Mouse (Mus musculus) megakaryocyte progenitor cell, adult 5-6 weeks (primary cell): ENCODE results near the gene Btbd11. TPM values are rescaled to one million over a fixed set of nuclear protein-coding genes. Genes with fewer than 3 reads are reported as not detected.
A peak's percentile ranks its signal among the peaks of the same experiment; 100 is the strongest.

Source experiments
- ATAC-seq: replicated peaks from 2 replicates; pipeline ENCODE4 v1.8.0; 2016; ENCODE audit warnings: mild to moderate bottlenecking, moderate TSS enrichment, inconsistent platforms; ENCODE audit not compliant: poor library complexity
- total RNA-seq, 2 experiments: library from RNA; stranded (forward) in 1 of 2; stranded (reverse) in 1 of 2; fragments of 157-497, 149-512 nt in 1 of 2; fragments of 200-1000 nt in 1 of 2; gene quantifications; 2 replicates each; pipeline versions ENCODE4 v1.2.3 to v1.2.4; 2015 to 2017

Btbd11 gene
- total RNA-seq, 2 experiments from 2014 or later: 1.6 to 2.7 TPM

DNA sequence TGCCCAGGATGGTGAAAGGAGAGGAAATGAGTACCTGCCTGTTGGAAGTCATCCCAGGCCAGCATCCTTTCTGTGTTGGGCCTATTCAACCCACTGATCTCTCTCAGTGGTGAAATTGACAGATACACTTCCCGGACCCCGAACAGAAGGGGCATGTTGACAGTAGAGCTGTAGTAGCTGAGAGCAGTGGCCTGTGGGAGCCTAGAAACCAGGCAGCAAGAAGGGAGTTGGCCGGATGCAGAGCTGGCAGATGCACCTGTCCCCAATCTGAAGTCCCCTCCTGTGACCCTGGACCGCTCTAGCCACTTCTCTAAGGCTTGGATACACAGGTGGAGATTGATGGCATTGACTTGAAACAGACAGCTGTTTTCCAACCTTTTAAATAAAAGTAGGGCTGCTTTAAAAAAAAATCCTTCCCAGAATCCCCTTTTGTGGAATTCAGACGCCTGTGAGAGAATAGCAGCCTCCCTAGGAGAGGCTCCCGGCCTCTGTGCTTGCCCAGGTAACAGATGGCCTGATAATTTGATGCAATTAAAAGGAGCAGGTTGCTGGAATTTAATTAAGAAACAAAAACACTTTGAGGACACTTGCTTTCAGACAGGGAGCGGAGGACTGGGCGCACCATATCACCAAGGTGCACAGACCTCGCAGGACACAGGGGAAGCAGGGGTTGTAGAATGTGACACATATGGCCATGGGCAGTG lies 89.2 kb downstream of the Btbd11 start:
- no peak for ATAC-seq

DNA sequence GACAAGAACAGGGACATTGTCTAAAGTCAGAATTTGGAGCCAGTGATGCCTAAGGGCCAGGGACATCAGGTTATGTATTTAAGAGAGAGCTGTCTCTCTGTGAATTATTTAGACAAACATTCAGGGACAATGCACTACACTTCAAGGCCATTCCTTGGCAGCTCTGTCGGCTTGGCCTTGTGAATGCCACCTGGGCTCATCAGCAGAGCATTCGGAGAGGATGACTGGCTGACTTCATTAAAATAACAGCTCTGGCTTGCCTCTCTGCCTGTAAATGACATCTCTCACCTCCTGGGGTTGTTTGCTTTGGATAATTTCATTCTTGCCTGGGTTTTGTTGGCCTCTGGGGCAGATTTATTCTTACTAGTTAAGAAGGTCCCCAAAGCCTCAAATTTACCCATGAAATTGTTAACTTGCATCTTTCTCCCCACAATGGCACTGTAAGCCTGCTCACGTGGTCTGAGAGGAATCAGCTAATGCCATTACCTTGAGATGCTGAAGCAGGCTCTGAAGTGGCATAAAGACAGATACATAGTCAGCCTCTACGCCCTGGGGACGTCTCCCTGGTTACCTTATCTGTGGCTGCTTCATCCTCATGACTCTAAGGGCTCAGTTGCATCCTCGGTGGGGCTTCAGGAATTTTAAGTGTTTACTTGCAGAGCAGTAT lies 93.5 kb downstream of the Btbd11 start:
- ATAC-seq: no peak

DNA sequence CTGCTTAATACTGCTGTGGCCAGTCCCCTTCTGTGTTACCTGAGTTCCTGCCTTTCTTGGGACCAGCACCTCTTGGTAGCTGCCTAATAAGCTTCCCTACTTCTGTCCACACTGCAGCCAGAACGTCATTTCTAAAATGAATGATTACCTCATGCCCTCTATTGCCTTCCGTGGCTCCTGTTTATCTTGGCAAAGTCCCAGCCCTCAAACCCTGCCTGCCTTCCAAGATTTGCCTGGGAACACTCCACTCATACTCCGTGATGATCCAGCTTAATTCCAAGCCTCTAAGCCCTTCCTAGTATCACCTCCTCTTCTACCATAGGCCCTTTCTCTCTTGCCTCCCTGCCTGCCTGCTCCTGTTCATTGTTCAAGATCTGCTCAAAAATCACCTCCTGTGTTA lies 94.5 kb downstream of the Btbd11 start:
- ATAC-seq: no peak

DNA sequence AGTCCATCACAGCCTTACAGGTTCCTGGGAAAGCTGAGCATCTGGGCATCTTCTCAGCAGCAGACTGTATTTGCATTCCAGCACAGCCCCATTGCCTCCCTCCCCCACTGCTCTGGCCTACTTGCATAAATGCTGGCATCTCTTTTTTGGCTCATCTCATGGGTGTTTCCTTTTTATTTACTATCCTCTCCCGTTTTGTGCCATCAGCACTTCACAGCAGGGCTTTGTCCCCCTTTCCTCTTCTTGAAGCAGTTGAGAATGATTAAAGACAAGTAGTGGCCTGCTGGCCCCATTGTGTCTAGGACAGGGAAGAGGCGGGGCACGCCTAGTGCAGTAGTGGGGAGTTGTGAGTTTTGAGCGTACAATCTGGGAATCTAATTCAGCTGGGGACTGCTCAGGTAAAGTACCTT lies 95.5 kb downstream of the Btbd11 start:
- ATAC-seq: no peak

DNA sequence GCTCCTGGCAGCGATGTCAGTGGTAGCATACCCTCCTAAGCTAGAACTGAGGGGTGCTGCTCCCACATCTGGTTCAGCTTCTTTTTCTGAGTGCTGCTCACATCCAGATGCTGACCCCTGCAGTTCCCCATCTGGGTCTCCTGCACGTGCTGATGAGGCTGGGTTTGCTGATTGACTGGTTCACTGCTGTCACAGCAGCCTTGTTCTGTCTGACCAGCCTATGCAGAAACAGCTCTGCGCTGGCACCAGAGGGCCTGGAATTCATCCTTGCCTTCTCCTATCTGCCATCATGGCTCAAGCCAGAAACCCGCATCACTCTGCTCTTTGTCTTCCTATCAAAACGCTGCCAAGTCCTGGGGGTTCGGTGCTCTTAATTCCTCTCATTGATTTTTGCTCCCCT lies 95.9 kb downstream of the Btbd11 start:
- ATAC-seq: no peak

DNA sequence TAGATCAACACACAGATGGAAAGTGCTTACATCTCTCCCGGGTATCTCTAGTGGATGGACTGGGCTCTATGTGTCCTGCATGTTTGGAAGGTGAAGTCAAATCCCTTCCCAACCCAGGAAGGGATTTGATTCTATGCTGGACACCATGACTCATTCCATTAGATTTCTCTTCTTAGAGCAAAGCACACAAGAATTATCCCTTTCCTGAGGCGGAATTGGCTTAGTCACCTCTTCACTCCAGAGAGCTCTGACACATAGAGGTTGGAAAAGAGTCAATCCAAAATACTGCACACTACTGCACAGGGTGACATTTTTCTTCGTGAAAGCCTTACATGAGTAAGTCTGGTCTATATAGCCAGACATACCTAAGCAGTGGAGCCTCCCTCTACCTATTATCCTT lies 99.8 kb downstream of the Btbd11 start:
- ATAC-seq: no peak

DNA sequence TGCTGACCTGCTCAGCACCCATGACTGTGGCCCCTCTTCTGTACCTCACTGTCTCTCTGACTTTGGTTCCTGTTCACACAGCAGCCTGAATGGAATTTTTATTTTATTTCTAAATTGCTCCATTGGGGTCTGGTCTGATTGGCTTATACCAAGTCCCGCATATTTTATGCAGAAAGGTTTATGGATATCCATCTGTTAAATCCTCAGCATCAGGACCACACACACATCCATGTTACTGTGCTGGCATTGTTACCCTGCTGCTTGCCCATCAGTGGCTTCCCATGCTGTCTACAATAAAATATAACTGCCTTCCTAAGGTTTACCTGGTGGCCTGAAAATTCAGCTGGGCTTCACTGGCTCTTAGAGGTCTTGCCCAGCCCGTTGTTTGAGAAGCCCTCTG lies 106.0 kb downstream of the Btbd11 start:
- ATAC-seq: no peak

DNA sequence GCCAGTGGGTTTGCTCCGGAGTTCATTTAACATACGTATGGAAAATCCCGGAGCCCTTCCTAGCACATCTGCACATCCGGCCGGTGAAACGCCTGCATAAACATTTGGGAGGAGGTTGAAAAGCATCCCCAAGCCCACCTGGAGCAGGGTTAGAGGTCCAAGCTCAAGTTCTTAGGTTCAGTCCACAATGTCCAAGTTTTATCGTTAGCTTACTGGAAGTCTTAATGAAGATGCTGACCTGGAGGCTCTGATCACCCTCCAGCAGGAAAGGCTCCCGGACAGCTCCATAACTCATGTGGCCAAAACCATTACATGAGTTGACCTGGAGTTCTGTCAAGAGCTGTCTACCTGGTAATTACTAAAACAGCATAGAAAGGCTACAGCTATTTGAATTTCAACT lies 109.7 kb downstream of the Btbd11 start:
- no peak for ATAC-seq

DNA sequence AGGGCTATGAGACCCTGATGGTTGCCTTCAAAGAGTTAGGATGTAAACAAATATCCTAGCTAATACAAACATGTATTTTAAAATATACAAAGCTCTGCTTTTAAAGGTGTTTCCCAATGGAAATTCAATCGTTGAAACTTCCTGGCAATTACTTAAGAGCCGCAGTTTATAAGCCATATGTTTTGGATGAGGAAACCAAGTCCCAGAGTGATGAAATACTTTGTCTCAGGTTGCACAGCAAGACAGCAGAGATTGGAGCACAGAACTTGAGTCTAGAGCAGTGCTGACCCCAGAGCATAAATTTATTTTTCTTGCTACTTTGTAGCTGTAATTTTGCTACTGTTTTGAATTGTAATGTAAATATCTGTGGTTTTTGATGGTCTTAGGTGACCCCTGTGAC lies 110.4 kb downstream of the Btbd11 start:
- peak; percentile 57 for ATAC-seq

DNA sequence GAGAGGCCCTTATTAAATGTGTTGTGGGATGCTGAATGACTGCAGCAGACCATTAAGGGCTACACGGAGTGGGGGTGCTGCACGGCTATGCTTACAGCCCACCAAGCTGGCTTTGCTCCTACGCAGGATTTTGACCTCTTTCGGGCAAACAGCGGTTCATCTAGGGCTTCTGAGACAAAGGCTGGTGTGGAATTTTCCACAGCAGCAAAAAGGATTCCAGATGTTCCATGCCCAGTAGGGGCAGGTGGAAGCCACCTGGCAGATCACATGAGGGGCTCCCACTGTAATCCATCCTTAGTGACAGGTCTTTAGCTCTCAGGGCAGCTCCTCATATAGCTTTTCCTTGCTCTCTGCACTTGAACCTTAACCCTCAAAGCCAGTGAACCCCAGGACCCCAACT lies 111.3 kb downstream of the Btbd11 start:
- ATAC-seq: no peak

DNA sequence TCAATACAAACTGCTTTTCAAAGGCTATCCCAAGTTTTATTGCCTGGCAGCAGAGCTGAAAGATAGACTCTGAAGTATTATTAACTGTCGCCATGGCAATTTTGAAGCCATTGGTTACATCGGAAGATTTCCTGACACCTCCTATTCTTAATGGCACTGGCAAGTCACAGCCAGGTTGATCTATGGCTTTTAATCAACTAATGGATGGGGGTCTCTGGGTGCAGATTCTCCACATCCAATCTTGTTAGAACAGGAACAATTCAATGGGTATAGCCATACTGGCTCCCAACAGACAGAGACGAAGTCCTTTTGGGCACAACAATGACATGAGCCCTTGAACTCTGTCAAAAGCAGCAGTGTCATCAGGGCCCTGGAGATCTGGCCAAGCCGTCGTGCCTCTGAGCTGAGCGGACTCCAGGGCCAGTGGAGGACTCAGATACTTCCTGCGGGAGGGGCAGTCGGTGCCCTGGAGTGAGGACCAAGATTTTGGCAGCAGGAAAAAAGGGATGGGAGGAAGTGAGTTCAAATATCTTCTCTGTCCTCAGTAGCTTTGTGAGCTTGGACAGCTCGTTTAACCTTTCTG lies 114.0 kb downstream of the Btbd11 start:
- ATAC-seq: no peak

DNA sequence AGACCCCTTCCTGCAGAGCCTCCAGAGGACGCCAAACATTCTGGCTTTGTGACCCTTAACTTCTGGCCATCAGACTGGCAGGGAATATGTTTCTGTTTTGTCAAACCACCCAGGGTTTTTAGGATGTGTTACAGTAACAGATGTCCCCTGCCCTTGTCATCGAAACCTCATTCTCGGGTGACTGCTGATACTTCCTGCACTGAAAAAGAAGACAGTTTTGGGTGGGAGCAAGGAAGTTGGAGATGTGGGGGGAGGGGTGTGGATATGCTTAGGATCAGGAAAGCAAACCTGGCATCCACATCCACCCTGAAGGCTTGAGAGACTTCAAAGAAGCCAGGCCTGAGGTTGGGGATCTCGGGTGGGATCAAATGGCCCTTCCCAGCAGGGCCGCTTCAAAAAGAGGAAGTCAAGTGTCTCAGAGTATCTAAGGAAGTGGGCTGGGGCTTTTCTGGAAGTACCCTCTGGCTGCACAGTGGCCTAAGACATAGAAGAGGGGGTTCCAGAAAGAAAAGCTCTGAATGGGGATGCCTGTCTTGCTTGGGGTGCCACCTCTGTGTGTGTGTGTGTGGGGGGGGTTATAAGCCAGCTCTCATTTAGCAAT lies 115.5 kb downstream of the Btbd11 start:
- ATAC-seq: peak; percentile 85

DNA sequence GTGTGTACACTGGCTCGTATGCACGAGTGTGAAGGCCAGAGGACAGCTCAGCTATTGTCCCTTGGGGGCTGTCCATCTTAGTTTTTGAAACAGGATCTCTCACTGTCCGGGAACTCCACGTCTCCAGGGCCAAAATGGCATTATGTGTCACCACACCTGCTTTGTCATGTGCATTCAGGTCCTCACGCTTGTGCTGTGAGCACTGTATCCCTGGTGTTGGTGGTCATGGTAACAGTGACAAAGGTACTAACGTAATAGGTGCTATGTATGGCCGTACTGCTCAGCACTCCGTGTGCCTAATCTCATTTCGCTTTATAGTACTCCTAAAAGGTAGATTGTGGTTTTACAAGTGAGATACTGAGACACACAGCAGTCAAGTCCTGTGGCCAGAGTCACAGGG lies 116.0 kb downstream of the Btbd11 start:
- peak; percentile 14 for ATAC-seq

DNA sequence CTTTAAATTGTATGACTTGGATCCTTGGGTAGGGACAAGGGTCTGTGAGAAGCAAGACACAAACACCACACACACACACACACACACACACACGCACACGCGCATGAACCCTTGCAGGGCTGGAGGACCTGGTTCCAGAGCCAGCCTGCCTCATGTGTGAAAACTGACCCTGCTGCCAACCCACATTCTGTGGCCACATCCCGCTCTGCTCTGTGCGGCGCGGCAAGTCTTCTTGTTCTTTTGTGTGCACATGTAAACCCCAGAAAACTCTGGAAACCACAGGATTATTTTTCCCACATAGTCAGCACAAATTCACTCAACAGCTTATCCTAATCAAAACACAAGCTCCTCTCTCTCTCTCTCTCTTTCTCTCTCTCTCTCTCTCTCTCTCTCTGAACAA lies 116.8 kb downstream of the Btbd11 start:
- ATAC-seq: no peak

DNA sequence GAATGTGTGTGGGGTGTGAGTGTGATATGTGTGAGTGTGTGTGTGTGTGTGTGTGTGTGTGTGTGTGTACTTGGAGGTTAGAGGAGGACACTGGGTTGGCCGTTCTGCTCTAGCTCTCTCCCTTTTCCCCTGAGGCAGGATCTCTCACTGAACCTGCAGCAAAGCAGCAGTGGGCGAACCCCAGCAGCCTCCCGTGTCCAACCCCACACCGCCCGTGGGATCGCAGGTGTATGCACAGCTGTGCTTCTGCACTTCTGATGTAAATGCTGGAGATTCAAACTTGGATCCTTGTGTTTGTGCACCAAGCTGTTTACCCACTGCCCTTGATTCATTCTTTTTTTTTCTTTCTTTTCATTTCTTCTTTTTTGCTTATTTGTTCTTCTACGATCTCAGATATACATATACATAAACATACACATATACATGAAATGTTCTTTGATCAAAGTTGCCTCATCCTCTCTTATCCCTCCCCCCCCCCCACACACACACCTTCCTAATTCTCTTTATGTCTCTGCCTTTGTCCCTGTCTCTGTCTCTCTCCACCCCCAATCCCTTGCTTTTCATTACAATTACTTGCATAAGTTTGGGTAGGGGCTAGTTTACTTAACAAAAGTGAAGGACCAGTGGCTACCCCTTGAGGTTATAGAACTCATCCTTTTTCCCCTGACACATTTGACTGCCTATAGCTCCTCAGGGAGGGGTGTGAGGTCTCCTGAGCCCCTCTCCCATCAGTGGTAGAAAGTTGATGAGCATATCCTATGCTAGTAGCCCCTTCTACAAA lies 120.8 kb downstream of the Btbd11 start:
- ATAC-seq: no peak

DNA sequence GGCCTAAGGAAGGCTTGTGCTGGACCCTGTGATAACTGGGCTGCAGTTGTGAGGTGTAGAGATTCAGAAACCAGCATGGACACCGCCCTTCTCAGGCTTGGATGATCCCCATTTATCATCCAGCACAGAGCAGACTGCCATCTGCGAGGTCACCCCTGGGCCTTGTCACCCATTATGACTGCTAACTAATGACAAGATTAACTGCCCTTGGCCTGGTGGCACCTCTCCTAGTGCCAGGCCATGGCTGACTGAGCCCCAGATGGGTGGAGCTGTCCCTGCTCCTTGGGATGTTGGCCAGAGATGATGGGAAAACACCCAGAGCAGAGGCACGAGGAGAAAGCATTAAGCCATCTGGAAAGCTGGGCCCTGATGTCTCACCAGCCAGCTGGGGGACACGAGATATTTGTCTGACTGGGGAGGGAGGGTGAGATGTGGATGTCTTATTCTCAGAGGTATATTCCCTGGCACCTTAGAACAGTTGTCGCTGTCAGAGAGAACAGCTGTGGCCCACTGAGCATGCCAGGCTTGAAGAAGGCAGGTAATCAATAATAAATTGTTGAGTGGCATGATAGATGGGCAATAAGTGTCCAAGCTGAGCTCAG lies 121.7 kb downstream of the Btbd11 start:
- no peak for ATAC-seq

DNA sequence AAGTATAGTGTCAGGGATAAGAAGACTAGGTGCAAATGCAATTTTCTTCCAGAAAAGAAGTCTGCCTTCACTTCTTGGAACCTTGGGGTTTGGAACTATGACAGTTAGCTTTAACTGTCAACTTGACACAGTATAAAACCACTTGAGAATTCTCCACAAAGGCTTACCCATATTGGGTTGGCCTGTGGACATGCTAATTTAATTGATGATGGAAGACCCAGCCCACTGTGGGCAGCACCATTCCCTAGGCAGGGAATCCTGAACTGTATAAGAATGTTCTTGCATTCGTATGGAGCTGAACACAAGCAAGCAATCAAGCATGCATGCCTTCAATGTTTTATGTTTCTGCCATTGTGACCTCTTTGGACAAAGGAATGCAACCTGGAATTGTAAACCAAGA lies 122.4 kb downstream of the Btbd11 start:
- no peak for ATAC-seq

DNA sequence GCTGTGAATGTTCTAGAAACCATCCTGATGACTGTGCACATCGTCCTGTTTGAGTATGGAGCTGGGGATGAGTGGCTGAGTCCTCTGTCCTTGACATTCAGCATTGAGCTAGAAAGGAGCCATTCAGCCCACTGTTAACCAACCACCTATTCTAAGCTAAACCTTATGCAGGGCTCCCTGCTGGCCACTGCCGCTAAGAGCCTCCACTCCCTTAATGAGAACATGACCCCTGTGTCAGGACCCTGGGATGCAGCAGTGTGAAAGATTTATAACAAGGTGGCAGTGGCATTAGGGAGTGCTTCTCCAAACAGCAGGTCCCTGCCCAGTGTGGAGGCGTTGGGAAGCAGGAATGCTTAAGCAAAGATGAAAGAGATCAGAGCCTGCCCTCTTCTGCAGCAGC lies 123.7 kb downstream of the Btbd11 start:
- ATAC-seq: no peak

DNA sequence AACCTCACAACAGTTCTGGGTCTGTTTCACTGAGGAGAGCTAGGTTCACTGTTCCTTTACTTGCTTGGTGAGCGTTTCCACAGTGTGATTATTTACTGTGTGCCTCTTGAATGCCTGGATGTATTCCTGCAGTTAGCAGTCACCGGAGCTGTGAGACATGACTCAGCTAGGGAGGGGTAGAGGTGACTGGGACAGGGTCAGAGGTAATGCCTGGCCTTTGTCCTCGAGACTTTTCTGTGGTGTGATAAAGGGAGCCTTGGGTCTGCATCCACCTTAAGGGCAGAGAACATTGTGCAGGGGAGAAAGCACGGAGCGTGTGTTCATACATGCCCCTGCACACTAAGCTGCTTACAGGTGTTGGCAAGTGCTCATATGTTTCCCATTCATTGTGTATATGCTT lies 126.2 kb downstream of the Btbd11 start:
- ATAC-seq: no peak

DNA sequence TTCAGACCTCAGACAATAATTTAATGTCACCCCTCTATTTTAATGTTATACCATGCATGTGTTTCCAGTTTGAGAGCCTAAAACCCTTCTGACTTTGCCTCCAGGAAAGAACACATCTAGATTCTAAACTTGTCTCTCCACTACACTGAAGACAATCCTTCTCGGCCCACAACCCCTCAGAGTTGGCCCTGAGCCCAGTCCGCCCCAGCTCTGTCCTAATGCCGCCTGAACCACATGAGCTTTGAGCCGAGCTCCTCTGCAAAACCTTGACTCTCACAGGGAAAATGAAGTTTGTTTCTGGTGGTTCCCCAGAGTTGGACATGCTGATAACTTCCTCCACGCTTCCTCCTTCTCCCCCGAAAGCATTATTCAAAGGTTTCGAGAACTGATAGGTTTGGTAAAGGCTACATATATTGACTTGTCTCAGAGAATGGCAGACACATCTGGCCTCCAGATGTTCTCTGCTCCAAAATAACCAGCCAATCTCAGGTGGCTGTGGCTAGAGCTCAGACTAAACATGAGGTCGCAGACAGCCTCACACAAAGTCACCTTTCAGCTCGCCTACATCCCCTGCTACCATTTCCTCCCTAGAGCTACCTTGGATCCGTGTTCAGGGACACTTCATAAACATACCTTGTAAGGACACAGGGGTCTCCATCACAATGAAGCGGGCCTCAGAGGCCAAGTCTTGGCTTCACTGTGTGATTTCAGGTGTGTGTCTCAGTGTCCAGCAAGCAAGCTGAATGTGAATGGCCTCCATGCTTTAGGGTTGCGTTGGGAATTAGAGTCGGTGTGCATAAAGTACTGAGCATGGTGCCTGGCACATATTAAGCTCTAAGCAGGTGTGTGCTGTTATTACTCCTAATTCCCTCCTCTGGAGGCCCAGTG lies 130.9 kb downstream of the Btbd11 start:
- peak; percentile 20; the same call in 1 of the 2 replicates for ATAC-seq
